Mouse (Mus musculus) thymus, postnatal 0 days (tissue): Measurements from ENCODE around the gene Ndufv2. TPM values are rescaled to one million over a fixed set of nuclear protein-coding genes. Genes with fewer than 3 reads are reported as not detected.
A peak's percentile ranks its signal among the peaks of the same experiment; 100 is the strongest.

Experiments used
- DNase-seq: peaks from one replicate; pipeline ENCODE4 v3.0.0-alpha.2; 2015; ENCODE audit warnings: low spot score
- polyA plus RNA-seq: library from polyadenylated mRNA; unstranded; fragments of >200 nt; fragmentation: Nextera tagmentation; extraction: Ambion mirVana; gene quantifications from 2 replicates; pipeline ENCODE4 v1.2.1, GENCODE M21; 2015

Gene Ndufv2
- 346 and 377 TPM in 2 replicates for polyA plus RNA-seq

DNA sequence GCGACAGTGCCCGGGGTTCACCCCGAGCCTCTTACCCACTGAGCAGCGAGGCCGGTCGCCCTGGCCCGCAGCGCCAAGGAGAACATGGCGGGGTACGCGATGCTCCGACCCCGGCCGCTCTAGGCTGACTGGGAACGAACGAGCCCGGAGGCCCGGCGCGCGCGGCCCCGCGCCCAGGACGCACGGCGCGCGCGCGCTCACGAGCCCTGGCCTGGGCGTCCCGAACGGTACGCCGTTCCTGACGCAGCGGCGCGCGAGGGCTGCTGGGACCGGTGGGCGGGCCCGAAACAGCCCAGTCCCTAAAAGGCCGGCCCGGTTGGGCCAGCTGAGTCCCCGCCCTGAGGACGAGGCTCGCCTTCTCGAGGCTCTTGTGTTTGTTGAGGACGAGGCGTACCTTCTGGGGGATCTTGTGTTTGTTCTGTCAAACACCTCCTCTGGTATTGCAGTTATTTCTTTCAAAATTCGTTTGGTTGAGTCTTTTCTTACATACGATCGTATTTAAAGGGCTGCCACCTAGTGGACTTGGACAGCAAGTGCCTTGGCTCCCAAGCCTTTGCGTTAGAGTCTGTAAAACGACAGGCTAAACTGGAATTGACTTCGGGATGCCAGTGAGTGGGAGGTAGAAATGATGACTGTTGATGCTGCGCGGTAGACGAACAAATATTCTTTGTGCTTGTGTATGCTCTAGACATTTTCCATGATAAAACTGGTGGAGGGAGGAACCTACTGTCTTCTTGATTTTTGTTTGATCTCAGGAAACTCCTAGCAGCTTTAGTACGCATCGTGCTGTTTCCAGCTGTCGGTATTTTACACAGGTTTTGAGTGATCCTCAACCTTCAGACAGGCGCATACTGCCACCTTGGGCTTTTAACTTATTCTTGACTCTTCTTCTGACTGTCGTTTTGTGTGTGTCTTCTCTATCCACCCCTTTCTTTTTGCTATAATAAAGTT, at the start of gene Ndufv2:
Ndufv2 (minus strand) TSS at position 180 of the 951 bp plus-strand sequence.
- DNase-seq = peak; percentile 98

DNA sequence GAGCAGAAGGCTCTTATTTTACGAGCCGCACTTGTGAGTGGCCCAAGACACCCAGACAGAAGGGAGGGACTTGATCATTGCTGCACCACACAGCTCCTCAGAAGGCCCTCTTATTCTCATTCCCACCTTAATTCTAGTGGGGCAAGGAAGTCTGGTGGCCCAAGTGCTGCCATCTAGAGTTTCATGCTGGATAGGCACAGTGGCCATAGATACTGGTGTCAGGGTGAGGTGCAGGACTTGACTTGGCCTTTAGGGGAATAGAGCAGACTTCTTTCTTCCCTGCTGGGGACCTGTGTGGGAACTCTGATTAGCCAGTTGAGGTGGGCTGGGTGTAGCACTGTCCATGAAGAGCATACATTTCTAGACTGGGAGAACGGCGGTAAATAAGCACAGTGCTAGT, 29.9 kb upstream of the Ndufv2 start:
- peak; percentile 60 for DNase-seq

DNA sequence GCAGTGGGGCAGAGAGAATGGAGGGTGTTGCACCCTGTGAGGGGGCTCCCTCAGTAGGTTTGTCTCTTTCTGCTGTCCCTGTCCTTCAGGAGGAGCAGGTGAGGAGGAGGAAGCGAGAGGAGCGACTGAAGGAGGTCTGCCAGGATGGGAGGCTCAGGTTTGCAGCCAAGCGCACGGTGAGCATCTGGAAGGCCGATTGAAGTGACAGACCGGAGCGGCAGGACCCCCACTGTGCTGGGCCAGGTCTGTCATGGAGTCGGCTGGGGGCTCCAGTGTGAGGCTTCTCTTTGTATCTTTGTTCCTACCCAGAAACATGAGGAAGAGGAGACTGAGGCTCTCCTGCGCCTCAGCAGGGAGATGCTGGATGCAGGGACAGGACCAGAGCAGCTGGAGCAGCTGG, 29.0 kb upstream of the Ndufv2 start:
- no peak for DNase-seq

DNA sequence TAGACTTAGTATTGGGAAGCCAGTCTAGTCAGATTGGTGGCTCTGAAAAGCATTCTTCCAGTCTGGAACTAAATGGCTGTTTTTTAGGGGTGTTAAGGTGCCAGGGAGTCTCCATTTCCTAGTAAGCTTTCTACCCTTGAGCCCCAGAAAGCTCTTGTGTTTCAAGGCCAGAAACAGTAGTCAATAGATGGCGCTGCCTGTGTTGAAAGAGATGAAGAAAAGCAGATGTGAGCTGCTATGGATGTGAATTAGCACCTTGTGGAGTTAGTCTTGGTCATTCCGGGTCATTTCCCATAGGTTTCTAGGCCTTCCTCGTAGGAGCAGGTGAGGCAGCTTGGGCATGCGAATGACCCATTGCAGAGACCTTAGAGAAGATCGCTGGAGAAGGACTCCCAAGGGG, 23.9 kb upstream of the Ndufv2 start:
- peak; percentile 45 for DNase-seq

DNA sequence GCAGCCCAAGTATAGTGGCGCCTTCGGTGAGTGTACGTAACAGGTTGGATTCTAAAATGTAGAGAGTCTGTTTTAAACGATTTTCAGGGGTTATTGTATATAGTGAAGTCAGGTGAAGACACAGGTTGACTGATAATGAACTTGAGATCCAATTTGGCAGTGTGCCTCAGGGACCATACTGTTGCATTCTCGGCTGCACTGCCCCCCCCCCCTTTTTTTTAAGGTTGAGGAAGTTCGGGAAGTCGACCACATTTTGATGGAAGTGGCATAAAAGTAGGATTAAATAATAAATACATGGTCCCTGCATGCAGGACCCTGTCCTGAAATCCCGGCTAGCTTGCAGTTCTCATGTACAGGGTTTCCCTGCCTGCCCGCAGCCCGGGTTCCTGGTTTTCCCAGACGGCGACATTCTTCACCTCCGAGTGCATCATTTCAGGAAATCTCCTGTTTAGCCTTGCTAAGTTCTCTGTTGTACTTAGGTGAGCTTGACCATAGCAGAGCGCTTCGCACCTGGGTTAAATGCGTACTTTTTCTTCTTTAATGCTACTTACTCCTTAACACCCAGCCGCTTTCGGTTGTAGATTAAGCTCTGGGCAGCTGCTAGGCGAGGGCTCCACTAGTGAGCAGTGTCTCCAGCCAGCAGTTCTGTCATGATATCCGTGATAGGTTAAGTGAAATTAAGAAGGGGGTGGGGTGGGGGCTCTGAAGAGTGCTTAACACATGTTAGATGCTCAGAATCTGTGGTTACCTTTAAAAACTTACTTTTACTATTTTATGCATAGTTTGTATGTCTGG, 22.7 kb upstream of the Ndufv2 start:
- no peak for DNase-seq

DNA sequence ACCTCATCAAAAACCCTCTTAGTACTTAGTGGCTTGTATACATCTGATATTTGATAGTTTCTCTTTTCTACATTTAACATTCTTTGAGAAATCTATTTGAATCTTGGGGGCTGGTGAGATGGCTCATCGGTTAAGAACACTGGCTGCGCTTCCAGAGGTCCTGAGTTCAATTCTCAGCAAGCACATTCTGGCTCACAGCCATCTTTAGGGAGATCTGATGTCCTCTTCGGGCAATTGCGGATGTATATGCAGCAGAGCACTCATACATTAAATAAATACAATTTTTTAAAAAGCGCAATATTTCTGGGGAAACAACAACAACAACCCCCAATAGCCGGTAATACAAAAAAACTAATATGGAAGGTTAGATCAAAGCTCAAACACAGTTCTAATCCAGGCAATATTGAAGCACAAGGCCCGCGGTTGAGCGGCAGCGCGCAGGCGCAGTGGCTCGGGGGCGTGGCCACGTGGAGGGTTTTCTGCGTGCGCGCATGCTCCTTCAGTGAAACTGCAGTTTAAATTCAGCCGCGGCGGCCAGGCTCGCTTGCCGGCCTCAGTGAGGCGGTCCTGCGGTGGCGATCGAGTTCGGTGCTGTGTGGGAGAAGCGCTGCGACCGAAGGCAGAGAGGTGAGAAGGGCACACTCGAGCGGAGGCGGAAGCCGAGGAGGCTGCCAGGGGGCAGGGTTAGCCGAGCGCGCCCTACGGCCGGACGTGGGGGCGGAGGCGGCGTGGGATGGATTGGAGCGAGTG, 21.9 kb upstream of the Ndufv2 start, which contains the start of gene Ddx11:
Ddx11 (plus strand) TSS at position 455 of the 750 bp plus-strand sequence.
- DNase-seq = peak; percentile 86

DNA sequence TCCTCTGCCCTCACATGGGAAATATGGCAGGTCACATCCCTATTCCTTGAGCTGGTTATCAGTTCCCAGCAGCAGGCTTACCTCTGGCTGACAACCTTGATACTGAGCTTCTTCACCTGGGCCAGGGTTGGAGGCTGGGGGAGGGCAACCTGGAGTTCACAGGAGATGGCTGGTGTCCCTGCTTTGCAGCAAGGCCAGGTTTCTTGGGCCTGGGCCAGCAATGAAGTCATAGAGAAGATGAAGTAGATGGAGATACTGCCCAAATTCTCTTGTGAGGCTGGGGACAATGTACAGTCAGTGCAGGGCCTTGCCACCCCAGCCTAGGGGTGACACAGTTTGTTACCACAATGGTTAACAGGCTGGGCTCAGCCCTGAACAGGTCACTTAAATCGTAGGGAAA, 19.3 kb upstream of the Ndufv2 start:
- no peak for DNase-seq

DNA sequence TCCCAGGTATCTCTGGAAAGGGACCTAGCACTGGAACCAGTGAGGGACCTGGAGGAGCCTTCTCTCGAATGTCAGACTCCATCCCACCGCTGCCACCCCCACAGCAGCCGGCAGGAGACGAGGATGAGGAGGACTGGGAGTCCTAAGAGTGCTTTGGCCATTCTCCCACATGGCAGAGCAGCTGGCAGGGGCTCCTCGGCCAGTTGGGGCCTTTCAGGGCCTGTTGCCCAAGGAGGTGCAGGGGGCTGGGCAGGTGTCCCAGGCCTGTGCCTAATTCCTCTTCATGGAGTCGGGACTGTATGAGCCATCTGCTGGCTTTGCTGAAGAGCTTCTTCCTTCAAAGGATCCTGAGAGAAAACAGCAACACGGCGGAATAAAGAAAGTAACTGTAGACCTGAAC, 17.6 kb upstream of the Ndufv2 start:
- DNase-seq = no peak

DNA sequence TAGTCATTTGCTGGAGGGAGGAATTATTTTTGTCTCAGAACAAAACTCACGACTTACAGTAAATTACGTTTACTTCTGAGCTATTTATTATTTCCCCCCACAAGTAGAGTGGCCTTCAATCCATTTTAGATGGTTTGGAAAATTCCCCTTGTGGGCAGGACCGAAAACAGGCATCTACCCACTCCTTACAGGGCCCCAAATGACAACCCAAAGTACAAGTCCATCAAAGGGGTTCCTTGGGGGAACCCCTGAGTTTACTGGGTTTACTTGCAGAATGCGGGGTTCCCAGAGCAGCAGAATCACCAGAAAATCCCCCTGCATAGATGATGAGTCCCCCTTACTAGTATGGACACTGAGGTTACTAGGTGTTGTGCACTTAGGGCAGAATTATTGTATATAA, 10.8 kb upstream of the Ndufv2 start:
- DNase-seq = peak; percentile 17

DNA sequence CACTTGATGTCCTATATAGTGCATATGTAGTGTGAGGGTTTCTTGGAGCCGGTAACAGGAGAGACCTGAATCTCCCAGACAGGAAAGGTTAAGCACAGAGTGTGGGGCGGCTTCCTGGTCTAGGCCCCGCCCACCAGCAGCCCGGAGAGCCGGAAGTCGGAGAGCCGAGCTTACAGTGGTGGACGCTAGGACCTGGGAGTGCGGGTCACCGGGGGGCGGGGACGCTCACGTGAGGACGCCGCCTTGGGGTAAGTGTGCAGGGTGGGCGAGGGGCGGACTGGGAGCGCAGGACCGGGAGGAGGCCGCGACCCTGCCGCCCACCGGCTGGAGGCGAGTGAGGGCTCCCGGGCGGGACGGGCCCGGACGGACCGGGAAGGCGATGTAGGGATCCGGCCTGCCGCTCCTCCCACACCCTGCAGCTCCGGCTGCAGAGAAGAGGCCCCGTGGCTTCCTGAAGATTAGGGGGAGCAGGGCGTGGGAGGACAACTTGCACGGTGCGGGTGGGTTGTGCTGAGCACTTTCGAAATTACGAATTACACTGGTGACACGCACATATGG, 10.1 kb upstream of the Ndufv2 start, which contains the start of gene Washc1:
Washc1 (plus strand) TSS at position 144 of the 558 bp plus-strand sequence.
- peak; percentile 91 for DNase-seq

DNA sequence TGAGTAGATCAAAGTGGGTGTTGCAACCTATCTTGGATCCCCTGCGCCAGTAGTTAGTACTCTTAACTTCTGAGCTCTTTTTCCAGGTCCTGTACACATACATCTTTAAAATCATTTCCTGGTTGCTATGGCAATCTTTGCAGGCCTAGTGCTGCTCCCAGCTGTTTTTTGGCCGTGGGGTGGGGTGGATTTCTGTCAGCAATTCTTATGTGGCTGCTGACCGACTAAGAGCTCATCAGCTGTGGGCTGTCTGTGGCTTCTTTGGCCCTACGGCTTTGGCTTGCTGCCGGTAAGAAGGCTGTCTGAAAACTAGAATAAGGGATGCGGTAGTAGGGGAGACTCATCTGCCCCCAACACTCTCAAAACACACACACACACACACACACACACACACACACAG, 9.4 kb upstream of the Ndufv2 start:
- peak; percentile 28 for DNase-seq

DNA sequence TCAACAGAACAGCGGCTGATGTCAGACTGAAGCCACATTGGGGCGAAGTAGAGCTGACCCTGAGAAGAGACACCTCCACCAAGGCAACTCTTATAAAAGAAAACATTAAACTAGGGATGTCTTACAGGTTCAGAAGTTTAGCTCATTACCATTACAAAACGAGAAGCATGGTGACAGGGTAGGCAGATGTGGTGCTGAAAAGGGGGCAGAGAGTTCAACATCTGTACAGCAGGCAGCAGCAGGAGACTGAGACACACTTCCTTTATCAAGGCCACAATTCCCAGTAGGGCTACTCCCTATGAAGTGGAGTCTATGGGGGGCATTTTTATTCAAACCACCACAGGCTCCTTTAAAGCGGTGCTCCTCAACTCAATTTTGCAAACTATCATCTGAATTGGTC, 6.8 kb upstream of the Ndufv2 start:
- DNase-seq = no peak

DNA sequence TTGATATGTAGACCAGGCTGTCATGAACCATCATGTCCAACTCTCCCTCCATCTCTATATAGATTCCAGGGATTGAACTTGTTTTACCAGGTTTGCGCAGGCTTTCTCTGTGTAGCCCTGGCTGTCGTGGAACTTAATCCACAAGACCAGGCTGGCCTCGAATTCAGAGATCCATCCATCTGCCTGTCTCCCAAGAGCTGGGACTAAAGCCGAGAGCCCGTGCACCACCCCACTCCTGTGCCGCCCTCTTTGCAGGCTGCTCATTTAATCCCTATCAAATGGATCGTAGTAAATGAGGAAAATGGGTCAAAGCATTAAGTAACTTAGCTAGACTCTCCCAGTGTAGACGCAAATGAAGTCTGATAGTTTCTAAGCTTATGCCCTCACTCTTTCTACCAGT, 6.1 kb upstream of the Ndufv2 start:
- no peak for DNase-seq

DNA sequence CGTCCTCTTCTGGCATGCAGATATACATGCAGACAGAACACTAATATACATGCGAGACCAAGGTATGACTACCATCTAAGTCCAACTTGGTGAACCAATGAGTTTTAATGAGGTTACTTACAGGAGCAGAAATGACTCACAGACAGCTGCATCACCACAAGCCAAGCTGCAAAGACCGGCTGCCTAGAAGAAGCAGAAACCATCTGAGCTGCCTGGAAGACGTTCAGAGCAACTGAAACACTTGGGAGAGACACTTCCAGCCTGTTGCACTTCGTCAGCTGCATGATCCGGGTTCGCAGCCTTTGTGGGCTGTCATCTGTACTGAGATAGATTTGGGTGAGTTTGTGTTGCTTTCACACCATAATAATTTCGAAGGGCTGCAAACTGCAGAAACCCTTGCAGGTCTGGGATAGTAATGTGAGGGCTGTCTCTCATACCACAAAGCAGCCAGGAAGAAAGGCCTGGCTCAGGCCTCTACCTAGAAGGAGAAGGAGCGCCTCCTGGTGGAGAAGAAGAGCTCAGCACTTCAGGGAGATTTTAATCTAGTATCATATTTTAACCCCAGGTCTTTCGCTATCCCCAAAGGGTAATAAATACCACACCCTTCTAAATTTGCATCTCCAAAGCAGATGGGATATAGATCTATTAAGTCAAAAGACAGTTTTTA, 5.4 kb upstream of the Ndufv2 start:
- peak; percentile 80 for DNase-seq

DNA sequence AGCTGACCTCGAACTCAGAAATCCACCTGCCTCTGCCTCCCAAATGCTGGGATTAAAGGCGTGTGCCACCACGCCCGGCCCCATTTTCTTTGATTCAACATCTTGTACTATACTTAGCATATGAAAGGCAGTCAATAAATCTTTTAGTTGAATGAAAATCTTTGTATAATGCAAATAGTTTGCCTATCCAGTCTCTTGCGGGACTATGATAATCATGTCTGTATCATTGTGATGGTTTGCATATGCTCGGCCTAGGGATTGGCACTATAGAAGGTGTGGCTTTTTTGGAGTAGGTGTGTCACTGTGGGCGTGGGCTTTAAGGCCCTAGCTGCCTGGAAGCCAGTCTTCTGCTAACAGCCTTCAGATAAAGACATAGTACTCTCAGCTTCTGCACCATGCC, 2.7 kb upstream of the Ndufv2 start:
- DNase-seq = no peak

DNA sequence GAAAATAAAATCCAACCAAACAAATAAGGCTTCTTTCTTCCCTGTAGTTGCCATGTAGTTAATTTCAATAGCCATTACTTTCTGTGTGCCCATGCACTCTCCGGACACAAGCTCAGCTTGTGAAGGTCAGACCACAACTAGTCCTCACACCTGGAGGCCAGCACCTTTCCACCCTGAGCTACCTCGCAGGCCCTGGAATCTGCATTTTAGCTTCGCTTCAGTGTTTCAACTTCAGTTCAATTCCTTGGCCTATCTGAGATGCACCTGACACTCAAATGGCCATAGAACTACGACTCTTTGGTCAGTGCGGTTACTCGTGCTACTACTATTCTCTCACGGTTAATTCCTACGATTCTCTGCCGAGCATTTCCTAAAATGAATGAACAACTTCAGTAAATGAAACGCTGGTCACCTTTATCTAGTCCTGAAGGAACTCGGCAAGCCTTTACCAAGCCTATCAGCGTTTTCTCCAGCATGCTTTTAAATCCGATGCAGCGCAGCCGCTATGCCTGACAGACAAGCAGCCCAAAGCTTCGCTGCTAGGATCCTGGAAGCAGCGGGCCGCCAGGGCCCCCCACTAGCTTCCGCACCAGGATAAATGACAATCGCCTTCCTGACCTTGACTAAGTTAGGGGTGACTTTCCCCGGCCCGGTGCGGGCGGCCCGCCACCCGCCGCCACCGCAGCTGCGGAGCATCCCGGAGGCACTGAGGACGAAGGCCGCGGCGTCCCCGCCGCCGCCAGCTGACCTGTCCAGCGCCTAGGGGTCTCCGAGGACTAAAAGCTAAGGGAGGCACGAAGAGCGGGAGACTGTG, 586 bp downstream of the Ndufv2 start:
- no peak for DNase-seq

DNA sequence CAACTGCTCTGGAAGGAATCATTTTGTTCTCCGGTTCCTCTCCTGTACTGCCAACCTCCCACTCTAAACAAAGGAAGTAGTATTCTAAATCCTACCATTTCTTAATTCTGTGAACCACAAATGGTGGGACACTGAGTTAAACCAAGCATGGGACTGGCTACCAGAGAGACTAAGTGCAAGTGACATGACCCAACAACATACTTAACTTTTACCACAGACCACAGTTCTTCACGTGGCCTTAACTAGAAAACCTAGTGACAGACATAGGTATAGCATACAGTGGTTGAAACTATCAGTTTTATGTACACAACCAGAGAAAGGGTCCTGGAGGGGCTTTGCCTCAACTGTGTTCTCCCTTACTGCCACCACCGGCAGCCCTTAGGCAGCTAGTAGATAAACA, 8.7 kb downstream of the Ndufv2 start:
- no peak for DNase-seq

DNA sequence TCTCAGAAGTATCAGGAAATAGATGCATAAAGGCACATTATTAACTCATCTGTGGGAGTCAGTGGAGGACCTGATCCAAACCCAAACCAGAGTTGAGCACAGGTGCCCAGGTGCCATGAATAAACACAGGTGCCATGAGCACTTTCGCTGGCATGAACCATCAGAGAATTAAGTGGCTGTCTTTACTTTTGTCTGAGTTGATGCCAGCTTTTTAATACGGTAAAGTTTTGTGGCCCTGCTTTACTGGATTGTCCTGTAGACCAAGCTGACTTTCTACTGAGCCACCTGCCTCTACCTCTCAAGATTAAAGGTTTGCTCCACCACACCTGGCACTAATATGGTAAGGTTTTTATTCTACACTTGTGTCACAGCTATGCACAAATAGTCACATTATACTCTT, 9.3 kb downstream of the Ndufv2 start:
- no peak for DNase-seq

DNA sequence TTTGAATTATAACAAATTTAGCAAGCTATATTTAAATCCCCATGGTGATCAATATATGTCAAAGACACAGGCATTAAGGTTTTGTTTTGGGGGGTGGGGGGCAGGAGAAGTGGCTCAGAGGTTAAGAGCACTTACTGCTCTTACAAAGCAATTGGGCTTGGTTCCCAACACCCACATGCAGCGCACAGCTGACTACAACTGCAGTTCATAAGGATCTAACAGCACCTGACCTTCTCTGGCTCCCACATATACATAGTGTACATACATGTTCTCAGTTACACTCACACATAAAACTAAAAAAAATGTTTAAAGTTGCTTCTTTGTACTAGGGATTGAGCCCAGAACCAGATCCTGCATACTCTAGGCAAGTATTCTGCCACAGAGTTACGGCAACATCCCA, 10.0 kb downstream of the Ndufv2 start:
- no peak for DNase-seq

DNA sequence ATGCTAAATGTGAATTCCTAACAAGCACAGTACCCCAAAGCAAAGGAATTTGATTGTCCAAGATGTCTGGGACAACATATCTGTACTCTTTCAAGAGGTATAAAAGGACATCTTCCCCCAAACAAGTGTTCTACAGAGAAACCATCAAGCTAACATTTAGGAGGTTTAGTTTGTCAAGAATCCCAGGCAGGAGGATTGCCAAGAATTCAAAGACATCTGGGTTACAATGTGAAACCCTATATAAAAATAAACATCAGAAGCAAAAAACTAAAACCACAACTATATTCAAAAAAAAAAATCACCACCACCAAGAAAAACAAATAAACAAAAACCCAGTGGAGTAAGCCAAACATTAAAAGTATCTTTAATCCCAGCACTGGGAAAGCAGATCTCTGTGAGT, 11.1 kb downstream of the Ndufv2 start:
- no peak for DNase-seq
